Mouse (Mus musculus) frontal cortex, adult (tissue): ENCODE measurements at regions not wholly inside any gene's neighbourhood (a gene's known extent, or its start where the extent isn't known, plus 50 kb on each side); places are given as distances from the start of the nearest gene placed in this dataset.
"Not testable (repeated sequence)": the region's sequence is repeated elsewhere in the genome, so short reads cannot be mapped to it uniquely, and the experiment has no call there.

Source experiments
- ATAC-seq: cut with Nextera tagmentation; 2 replicates; pipeline ENCODE4 v1.9.2; 2017; ENCODE audit warnings: mild to moderate bottlenecking, moderate library complexity, mixed read lengths; ENCODE audit not compliant: low TSS enrichment

GRCm38 (mm10) chr13:60471602-60472001, 130.1 kb upstream of the Dapk1 start:
- no peak for ATAC-seq

GRCm38 (mm10) chr13:60476366-60476765, 125.4 kb upstream of the Dapk1 start:
- ATAC-seq = no peak

GRCm38 (mm10) chr13:60478301-60478700, 123.4 kb upstream of the Dapk1 start:
- ATAC-seq = no peak

GRCm38 (mm10) chr13:60479043-60479861, 122.5 kb upstream of the Dapk1 start:
- ATAC-seq = peak; percentile 68

GRCm38 (mm10) chr13:60479862-60480730, 121.7 kb upstream of the Dapk1 start:
- no peak for ATAC-seq

- no peak for ATAC-seq
Observed at GRCm38 (mm10) chr13:60480731-60481431, 120.9 kb upstream of the Dapk1 start.

- not testable (repeated sequence) for ATAC-seq
Observed at GRCm38 (mm10) chr13:60481451-60481850, 120.3 kb upstream of the Dapk1 start.

- no peak for ATAC-seq
Observed at GRCm38 (mm10) chr13:60481946-60482345, 119.8 kb upstream of the Dapk1 start.

- no peak for ATAC-seq
Observed at GRCm38 (mm10) chr13:60486105-60486504, 115.6 kb upstream of the Dapk1 start.

- no peak for ATAC-seq
Observed at GRCm38 (mm10) chr13:60486871-60487270, 114.9 kb upstream of the Dapk1 start.

- peak; percentile 79 for ATAC-seq
Observed at GRCm38 (mm10) chr13:60488131-60488883, 113.4 kb upstream of the Dapk1 start.

GRCm38 (mm10) chr13:60488884-60489265, 112.9 kb upstream of the Dapk1 start:
- peak; percentile 43; the same call in 1 of the 2 replicates for ATAC-seq

- ATAC-seq = no peak
Observed at GRCm38 (mm10) chr13:60491948-60492464, 109.7 kb upstream of the Dapk1 start.

GRCm38 (mm10) chr13:60493836-60494235, 107.9 kb upstream of the Dapk1 start:
- ATAC-seq = no peak

- ATAC-seq = peak; percentile 31; the same call in 1 of the 2 replicates
Observed at GRCm38 (mm10) chr13:60497714-60498400, 103.9 kb upstream of the Dapk1 start.

GRCm38 (mm10) chr13:60504196-60504595, 97.6 kb upstream of the Dapk1 start:
- ATAC-seq = no peak

GRCm38 (mm10) chr13:60507611-60508010, 94.1 kb upstream of the Dapk1 start:
- ATAC-seq = no peak

- ATAC-seq = no peak
Observed at GRCm38 (mm10) chr13:60508054-60508453, 93.7 kb upstream of the Dapk1 start.

GRCm38 (mm10) chr13:60508856-60509255, 92.9 kb upstream of the Dapk1 start:
- ATAC-seq = no peak

- no peak for ATAC-seq
Observed at GRCm38 (mm10) chr13:60511101-60511500, 90.6 kb upstream of the Dapk1 start.
